Mouse (Mus musculus): ENCODE data around the gene Aunip.
"Not testable (repeated sequence)": the region's sequence is repeated elsewhere in the genome, so short reads cannot be mapped to it uniquely, and the experiment has no call there.

Gene Aunip

DNA sequence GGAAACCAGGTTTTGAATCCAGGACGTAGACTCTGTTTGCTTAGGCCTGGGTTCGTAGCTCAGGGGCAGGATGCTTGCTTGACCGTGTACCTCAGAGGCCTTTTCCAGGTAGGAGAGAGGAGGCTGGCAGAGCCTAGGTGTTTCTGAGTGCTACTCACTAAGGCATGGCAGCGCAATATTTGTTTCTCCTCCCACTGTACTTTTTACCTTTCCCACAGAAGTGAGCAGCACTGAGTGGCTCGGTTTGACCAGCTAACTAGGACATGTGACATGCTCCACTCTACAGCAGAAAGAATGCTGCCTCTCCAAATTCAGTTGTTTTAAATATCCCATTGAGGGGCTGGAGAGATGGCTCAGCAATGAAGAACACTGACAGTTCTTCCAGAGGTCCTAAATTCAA, 22.6 kb upstream of the Aunip start:
- no peak for DNase-seq

DNA sequence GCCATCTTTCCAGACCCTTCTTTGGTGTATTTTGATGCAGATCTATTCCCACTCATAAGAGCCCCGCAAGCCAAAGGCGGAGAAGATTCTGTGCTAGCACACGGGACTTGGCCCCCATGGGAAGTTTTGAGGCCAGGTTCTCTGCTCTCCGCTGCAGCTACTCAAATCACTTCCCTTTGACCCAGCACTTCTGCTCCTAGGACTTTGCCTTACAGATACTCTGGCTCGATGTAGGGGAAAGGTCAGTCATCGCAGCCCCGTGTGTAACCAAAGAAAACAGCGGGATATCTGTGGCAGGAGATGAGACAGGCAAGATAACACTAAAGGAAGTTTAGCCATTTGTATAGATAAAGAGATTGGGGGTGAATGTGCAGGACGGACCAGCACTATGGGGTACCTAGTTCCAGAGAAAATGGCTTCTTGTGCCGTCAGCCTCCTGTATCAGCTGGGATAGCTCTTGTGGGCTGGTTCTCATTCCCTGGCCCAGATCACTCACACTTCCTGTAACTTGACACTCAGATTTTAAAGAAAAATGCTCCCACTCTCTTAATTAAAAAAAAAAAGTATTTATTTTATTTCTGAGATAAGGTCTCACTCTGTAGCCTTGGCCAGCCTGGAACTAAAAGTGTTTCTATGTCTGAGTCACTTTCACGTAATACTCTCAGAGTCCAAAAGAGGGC, 20.7 kb upstream of the Aunip start:
- peak; percentile 52 for DNase-seq

DNA sequence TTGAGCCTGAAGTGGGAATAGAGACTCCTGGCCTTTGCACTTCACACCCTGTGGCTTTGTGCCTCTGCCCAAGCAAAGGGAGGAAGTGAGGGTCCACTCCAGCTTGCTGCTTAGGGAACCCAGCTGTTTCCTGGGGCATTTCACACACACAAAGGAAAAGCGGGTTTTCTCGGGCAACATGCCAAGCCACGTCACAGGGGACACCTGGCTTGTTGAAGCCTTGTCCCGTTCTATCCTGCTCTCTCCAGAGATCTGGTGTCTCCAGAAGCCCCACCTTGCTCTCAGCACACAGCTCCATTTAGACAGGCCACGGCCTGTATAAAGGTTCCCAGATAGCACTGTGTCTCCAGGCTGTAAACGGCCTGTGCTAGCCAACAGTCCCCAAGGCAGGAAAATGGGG, 19.1 kb upstream of the Aunip start:
- DNase-seq = no peak

DNA sequence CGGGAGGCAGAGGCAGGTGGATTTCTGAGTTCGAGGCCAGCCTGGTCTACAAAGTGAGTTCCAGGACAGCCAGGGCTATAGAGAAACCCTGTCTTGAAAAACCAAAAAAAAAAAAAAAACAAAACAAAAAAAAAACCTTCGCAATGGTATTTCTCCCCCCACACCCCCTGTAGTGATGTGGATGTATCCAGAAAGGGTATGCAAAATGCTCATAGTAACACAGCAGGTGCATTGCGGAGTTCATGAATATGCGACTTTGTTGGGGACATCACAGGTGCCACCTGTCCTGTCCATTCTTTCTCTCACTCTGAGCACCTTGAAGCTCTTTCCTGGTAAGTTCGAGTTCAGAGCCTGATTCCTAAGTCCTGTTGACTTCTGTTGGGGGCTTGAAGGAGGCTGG, 16.6 kb upstream of the Aunip start:
- not testable (repeated sequence) for DNase-seq

DNA sequence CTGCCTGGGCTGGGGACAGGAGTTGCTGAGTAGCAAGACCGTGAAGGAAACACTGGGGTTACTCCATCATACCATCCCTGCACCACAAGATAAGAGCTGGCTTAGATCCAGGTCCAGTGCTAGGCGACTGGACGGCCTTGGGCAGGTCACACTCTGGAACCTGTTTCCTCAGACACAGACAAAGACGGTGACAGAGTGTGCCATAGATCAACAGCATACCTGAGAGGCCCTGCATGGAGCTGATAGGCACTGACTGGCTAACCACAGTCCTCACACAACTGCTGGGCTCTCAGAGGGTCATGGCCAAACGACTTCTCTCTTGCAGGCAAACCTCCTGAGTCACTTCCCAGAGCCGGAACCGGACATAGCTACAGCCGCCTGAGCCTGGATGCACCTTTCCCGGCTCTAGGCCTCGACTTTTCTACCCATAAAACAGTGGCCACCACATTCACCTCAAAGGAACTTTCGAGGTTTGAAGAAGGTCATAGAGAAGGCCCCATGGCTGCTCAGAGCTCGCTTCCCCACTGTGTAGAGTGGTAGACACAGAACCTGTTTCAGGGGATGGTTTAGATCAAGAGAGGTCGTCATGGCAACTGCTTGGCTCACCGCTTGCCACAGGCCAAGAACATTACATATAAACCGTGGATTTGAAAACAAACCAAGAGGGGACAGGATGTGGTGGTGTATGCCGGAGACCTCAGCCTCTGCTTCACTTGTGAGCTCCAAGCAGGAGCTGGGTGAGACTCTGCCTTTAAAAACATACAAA, 15.8 kb upstream of the Aunip start:
- DNase-seq = no peak

DNA sequence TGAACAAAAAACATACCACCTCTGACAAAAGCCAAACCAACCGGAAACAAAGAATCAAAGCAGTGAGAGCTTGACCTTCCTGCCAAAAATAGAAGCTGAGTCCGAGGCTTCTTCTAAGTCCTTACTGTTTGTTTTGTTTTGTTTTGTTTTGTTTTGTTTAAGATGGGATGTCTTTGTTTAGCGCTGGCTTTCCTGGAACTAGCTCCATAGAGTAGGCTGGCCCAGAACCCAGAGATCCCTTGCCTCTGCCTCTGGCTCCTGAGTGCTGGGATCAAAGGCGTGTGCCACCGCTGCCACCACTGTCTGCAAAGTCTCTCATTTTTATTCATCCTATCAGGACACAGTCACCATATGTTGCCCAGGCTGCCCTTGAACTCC, 15.3 kb upstream of the Aunip start:
- DNase-seq = no peak

DNA sequence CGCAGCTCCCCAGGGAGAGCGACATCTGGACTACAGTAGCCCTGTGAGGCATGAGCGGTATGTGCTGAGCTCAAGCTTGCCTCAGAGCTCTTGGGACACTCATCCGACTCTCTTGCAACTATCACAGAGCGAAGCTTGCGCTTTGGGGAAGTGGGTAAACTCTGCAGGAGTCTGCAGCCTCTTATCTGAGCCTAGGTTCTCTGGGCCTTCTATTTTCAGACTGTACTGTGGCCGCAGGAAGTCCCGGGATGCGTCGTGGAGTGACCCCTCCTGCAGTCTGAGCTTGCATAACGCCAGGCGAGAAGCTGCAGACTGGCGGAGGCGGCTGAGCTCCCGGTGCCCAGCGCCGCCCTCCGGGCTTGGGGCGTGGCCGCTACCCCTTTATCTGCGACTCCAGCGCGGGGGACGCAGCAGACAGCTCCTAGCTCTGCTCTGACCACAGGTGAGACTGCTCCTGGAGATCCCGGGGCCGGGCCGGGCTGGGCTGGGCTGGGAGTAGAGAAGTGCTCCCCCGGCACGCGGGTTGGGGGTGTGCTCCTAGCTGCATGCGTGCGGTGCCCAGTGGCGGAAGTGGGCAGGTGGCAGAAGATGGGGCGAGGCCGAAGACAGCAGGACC, 14.1 kb upstream of the Aunip start, which contains the start of gene Paqr7:
Gene Paqr7, plus strand, starts transcription at position 103 of the 616 bp plus-strand sequence.
- peak; percentile 88 for DNase-seq

DNA sequence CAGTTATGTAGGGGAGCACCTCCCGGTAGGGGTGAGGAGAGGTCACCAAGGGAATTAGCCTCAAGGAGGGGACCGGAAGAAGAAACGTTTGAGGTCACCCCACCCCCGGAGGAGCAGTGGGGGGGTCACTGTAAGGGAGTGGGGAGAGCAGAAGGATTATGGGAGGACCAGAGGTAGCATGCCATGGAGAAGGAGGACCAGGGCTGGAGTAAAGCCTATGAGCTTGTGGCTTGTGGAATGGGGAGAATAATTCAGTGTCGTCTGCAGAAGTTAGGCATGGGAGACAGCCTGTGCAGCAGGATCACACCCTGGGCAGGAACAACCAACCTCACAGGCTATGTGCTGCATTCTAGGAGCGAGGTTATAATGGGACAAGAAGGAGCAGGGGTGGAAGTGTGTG, 13.6 kb upstream of the Aunip start:
- DNase-seq = no peak

DNA sequence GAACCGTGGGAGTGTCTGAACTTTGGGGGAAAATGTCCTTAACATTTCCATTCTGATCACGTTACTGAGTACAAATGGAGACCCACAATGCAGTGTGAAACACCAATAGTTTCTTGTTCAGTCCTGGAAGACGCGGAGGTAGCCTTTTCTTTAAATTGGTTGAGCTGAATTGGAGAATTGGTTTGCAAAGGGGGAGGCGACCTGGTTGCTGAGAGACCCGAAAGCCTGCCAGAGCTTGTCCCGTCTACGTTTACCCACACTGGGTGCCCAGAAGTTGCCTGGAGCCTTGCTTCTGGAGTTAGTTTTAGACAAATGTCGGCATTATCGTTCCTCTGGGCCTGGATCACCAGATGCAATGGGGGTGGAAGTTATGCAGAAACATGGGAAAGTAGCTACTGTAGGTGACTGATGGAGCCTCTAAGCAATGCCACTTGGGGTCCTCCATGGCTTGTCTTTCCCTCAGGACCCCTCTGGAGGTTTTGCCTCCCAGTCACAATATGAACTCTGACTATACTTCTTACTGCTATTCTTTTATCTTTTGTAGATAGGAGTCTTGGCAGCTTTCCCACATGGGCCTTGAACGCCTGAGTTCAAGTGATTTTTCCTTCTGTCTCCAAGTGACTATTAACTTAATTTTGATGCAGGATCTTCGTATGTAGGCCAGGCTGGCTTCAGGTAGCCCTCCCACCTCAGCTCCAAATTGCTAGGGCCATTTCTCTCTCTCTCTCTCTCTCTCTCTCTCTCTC, 12.6 kb upstream of the Aunip start:
- DNase-seq = no peak

DNA sequence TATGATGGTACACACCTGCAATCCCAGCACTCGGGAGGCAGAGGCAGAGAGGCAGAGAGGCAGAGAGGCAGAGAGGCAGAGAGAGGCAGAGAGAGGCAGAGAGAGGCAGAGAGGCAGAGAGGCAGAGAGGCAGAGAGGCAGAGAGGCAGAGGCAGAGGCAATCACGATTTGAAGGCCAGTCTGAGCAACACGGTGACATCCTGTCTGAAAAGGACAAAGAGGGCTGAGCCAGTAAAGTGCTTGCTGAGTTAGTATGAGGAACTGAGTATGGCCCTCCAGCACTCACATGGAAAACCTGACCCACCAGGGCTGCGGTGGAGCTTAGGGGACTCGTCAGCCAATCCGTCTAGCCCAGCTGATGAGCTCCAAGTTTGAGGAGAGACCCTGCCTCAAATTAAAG, 11.8 kb upstream of the Aunip start:
- DNase-seq = not testable (repeated sequence)

DNA sequence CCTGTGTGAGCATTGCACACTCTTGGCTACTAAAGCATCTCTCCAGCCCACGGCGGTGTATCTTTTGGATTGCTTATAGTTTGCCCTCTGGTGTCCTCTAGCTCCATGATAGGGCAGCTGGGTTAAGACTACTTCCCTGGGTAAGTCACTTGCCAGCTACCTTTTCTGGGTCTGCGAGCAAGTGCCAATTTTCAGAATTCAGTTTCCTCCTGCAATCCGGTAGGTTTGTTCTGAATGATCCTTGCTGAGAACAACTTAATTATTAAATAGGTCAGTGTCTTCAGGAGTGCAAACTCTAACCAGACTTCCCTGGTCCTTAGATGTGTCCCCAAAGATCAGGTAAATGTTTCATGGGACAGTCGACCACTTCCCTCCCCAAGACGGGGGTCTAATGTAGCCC, 9.7 kb upstream of the Aunip start:
- DNase-seq = no peak

DNA sequence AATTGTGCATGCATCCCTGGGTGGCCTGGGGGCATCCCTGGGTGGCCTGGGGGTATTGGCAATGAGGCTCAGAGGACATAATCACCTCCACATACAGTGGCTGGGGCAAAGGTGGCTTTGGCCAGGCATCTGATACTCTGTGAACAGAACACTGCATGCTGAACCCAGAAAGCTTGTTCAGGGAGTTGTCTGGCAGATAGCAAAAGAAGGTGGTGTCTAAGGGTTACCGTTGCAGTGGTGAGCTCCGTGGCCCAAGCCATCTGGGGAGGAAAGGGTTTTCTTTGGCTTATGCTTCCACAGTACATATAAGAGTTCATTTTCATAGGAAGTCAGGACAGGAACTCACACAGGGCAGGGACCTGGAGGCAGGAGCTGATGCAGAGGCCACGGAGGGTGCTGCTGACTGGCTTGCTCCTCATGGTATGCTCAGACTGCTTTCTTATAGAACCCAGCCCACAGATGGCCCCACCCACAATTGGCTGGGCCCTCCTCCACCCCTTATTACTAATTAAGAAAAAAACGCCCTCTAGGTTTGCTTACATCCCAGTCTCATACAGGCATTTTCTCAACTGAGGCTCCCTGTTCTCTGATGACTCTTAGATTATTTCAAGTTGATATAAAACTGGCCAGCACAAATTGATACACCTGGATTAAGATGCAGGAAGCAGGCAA, 7.0 kb upstream of the Aunip start:
- DNase-seq = no peak

DNA sequence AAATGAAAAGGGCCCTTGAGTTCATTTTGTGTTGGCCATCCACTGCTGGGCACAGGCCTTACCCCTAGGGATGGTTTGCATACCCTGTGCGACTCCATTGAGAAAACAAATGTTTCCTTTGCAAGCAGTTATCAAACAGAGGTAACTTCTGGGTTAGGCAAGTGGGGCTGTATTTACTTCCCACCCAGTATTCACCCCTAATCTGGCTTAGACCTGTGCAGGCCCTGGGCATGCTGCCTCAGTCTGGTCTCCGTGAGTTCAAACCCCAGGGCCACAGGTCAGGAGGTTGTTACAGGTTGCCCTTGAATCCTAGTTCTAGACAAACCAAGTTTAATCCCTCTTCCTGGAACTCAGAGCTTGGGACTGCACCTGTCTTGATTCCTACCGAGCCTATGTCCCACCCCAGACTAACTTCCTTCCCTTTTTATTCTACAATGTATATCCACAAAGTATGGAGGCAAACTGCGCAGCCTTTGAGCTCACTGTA, 5.5 kb upstream of the Aunip start:
- no peak for DNase-seq

DNA sequence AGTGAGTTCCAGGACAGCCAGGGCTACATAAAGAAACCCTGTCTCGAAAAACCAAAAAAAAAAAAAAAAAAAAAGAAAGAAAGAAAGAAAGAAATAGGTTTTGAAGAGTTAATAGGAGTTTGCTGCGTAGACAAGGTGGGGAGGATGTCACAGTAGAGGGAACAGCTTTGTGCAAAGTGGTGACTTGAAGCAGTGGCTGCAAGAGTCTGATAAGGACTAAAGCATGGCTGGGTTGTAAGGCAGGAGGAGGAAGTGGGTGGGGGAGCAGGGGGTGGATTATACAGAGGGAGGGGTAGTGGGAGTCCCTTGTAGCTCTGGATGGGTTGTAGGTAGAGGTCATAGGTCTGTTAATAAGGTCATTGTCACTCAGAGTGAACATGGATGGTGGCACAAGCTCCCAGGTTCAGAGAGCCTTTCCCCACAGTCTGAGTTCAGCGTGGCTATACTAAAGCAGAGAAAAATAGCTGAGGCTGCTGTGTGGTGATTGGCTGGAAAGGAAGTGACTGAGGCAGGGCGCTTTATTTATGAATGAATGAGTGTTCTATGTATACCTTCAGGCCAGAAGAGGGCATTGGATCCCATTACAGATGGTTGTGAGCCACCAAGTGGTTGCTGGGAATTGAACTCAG, 4.7 kb upstream of the Aunip start:
- DNase-seq = no peak

DNA sequence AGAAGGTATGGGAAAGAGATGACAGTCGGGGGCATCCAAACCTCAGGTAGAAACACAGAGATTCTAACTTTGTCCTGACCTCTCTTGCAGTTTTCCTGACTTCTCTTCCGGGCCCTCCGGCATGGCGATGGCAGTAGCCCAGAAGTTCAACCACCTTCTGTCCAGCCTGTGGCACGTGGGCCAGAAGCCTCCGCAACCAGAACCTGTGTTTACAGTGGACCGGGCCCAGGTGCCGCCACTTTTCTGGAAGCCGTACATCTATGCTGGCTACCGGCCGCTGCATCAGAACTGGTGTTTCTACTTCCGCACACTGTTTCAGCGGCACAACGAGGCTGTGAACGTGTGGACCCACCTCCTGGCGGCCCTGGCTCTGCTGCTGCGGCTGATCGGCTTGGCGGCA, 4.1 kb upstream of the Aunip start:
- DNase-seq = no peak

DNA sequence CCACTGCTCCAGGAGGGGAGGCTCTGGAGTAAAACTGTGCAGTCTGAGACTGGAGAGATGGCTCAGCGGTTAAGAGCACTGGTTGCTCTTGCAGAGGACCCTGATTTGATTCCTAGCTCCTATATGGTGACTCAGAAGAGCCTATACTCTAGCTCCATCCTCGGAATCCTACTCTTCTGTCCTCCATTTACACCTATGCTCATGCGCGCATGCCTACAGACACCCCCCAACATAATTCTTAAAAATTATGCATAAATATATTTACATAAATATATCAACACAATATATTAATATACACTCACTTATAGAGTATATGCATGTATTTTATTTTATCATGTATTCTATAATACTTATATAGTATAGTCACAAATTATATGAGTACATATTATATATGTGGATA, 403 bp upstream of the Aunip start:
- DNase-seq = no peak

DNA sequence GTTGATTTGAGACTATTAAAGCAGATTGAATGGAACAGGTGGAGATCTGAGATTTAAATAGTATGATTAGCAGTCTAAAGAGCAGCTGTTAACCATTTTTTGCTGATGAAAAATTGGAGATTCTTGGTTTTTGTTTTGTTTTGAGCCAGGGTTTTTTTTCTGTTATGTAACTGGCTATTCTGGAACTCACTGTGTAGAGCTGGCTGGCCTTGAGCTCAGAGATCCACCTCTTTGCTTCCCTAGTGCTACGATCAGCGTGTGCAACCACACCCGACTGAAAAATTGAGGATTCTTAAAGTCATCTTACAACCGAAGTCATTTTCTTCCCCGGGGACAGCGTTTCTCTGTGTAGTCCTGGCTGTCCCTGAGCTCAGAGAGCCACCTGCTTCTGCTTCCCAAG, 931 bp downstream of the Aunip start:
- DNase-seq = no peak

DNA sequence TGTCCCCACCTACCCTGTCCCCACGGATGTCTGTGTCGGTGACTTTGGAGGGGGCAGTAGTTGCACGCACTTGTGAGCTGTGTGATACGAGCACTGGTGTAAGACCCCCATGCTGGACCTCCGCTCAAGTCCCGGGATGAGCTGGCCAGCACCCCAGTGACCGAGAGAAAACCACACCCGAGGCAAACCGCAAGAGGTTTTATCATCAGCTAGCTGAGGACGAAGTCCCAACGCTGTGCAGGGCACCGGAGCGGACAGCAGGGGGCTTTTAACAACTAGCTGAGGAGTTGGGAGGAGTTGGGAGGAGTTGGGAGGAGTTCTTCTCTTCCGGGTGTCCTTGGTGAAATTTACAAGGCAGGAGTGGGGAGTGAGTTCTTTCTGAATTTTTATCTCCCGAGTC, 2.0 kb downstream of the Aunip start:
- peak; percentile 66 for DNase-seq

DNA sequence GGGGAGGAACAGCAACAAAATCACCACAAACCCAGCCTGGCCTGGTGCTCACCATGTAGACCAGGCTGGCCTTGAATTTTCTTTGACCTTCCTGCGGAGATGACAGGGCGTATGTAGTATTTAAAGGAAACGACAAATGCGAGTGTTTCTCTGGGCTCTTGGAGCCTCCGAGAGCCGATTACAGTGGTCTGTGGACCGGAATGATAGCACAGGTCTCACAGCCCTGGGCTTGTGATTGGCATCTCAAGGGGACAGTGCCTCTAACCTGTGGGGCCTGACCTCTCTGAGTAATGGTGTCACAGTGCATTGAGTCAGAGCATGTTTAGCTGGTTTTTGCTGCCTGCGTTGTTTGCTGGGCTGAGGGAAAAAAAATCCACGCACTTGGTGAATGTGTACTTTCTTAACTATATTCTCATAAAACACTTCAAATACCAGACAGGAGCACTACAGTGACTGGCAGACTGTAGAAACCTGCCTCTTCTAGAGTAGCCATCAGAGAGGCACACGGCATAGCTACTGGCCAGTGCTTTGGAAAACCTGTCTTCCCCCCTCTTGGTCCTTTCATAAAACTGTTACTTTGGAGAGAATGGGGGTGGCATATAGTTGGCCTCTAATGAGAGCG, 3.6 kb downstream of the Aunip start:
- no peak for DNase-seq

DNA sequence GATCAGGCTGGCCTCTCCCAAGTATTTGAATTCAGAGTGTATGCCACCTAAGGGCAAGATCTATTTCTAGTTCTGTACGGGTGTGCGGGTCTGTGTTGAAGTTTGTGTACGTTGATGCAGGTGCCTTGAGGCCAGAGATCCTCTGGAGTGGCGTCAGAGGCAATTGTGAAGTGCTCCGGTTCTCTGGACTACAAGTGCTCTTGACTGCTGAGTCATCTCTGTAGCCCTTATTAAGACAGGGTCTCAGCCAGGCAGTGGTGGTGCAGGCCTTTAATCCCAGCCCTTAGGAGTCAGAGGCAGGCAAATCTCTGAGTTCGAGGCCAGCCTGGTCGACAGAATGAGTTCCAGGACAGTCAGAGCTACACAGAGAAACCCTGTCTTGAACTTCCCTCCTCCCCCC, 4.8 kb downstream of the Aunip start:
- DNase-seq = no peak

DNA sequence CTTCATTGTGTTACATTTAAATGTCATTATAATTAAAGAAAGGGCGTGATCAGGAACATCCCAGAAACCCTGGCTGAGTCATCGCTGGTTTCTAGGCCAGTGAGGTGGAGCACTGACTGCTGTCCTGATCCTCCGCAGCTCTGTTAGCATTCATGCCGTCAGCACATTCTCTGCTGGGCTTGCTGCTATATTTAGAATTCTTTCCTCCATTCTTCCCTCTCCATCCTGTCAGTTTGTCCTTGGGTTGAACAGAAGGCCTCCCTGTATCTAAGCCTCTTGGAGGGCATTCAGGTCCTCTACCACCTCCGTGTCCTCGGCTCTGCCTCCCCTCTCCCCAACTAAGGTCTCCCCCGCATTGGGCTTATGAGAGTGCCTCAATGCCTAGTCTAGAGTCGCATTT, 6.2 kb downstream of the Aunip start:
- peak; percentile 15 for DNase-seq

DNA sequence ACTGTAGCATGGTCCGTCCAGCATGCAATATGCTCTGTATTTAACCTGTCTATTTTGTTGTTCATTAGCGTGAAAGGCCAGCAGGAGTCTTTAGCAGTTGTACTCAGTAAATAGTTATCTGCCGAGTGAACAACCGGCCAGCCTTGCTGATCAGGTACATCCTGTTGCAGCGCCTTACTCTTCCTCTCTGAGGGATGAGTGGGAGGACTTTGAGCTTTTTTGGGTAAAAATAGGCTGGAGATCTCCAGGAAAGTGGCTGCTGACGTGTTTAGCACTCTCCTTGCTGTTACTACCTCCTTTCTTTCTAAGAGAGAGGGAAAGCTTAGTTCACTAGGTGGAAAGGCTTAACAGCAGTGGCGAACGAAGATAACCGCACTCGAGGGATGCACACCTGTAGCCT, 6.9 kb downstream of the Aunip start:
- no peak for DNase-seq

Measured in kidney, adult 18-20 months (tissue).